Mouse (Mus musculus) bone marrow macrophage, adult 2 months (primary cell): Measurements from ENCODE around the gene Cyb561. TPM values are rescaled to one million over a fixed set of nuclear protein-coding genes. Genes with fewer than 3 reads are reported as not detected.
A peak's percentile ranks its signal among the peaks of the same experiment; 100 is the strongest.

Experiments
- H3K27ac ChIP-seq: 2 replicates; pipeline ENCODE4 v1.5.1; 2012; ENCODE audit warnings: low read depth, low read length; ENCODE audit not compliant: insufficient read depth
- H3K4me1 ChIP-seq: 2 replicates; pipeline ENCODE4 v1.6.1; 2012; ENCODE audit warnings: low read length; ENCODE audit not compliant: control insufficient read depth, insufficient read depth
- H3K4me3 ChIP-seq: 2 replicates; pipeline ENCODE4 v1.5.1; 2012; ENCODE audit warnings: mild to moderate bottlenecking, low read length, moderate library complexity; ENCODE audit not compliant: insufficient read depth
- CTCF ChIP-seq: IDR thresholded peaks from 2 replicates; pipeline ENCODE4 v1.5.1; 2012; ENCODE audit warnings: low read depth, mild to moderate bottlenecking, low read length, moderate library complexity
- POLR2A ChIP-seq: IDR thresholded peaks from 2 replicates; pipeline ENCODE4 v1.6.1; 2012; ENCODE audit warnings: mild to moderate bottlenecking, low read depth, low read length, borderline replicate concordance
- polyA plus RNA-seq: library from polyadenylated mRNA; stranded (reverse); fragments of >200 nt; gene quantifications from 2 replicates; pipeline ENCODE4 v1.2.4, GENCODE M21; 2012; ENCODE audit not compliant: missing spikeins, insufficient read depth, insufficient read length

Gene Cyb561
- polyA plus RNA-seq, 1 experiment: not detected

DNA sequence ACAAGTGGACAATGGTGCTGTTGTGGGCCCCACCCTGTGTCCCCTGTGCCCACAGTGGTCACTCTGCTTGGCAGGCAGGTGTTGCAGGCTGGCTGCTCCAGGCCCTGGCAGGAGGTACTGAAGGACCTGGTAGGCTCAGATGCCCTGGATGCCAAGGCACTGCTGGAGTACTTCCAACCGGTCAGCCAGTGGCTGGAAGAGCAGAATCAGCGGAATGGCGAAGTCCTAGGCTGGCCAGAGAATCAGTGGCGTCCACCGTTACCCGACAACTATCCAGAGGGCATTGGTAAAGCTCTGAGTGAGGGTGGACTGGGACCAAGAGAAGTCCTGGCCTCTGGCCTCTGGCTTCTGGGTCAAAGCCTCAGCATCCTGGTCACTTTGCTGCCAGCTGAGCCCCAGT, 21.5 kb upstream of the Cyb561 start:
- Histone ChIP-seq H3K4me1 (peaks cover 9% of the 10 kb centered on the region), H3K27ac (no peak overlapping the region), H3K4me3 (no peak overlapping the region)
- no peak for TF ChIP-seq CTCF

DNA sequence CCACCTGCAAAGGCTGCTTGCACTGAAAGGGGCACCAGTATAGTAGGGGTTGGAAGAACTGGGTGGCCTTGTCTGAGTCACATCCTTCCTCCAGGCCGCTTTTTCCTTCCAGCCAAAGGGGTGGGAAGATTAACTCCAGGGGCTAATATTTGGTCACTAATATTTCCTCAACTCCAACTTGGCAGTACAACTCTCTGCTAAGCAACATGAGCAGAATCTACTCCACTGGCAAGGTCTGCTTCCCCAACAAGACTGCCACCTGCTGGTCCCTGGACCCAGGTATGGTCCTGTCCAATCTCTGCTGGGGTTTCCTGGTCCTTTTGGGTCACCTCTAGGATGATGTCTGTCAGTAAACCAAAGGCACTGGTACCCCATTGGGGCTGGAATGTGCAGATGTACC, 16.4 kb upstream of the Cyb561 start:
- TF ChIP-seq POLR2A (no peak), CTCF (peak; percentile 30)
- Histone ChIP-seq H3K4me1 (no peaks in the 10 kb centered on the region), H3K4me3 (no peak overlapping the region), H3K27ac (no peak overlapping the region)

- Histone ChIP-seq H3K4me1 (no peaks in the 10 kb centered on the region), H3K27ac (no peak overlapping the region), H3K4me3 (no peak overlapping the region)
- no peak for TF ChIP-seq POLR2A
- no peak for TF ChIP-seq CTCF
Observed at GRCm38 (mm10) chr11:105968948-105969347, 15.8 kb upstream of the Cyb561 start.

DNA sequence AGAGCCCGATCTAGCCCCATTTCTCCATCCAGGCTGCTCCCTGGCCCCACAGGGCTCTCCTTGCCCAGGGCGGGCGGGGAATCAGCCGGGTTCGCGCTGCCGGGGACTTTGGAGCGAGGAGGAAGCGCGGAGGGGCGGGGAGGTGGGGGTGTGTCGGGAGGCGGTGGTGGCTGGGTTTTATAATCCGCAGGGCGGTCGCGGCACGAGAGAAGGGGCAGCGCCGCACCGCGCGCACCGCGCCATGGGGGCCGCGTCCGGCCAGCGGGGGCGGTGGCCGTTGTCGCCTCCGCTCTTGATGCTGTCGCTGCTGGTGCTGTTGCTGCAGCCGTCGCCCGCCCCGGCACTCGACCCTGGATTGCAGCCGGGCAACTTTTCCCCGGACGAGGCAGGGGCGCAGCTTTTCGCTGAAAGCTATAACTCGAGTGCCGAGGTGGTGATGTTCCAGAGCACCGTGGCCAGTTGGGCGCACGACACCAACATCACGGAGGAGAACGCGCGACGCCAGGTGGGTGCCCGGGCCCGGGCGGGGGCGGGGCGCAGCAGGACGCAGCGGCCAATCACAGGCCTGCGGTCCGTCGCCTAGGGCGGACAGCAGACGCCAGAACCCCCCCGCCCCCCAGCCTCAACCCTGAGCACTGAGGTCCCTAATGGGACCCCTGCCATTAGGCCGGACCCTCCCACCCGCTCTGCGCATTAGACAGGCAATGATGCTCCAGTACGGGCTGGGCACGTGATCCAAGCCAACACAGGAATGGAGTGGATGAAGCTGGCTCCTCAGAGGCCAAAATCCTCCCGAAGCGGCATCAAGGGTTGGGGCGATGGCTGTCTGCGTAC, 14.8 kb upstream of the Cyb561 start, which contains the start of gene Ace:
TSS of gene Ace (plus strand) at position 205 of the 834 bp plus-strand sequence.
- no peaks in the 10 kb centered on the region for H3K4me1 ChIP-seq
- H3K4me3 ChIP-seq: peak within 1 kb of the TSS; percentile 60
- TF ChIP-seq POLR2A (no peak), CTCF (no peak)
- no peak within 1 kb of the TSS for H3K27ac ChIP-seq

DNA sequence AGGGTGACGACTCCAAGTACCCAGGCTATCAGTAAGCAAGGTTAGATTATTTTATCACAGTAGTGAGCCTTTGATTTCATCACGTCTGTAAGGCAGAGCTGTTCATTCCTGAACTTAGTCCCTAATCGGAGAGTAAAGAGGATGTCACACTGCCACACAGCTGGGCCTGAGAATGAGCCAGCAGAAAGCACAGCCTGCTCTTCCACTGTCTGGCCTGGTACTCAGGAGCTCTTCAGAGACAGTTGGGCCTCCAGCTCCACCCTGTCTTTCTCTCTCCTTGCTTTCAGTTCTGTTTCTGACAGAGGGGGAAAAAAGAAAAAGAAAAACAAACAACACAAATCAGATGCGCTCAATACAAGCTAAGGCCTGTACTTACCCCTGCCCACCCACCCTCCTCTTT, 13.2 kb upstream of the Cyb561 start:
- TF ChIP-seq CTCF (no peak), POLR2A (no peak)
- no peaks in the 10 kb centered on the region for H3K4me1 ChIP-seq

DNA sequence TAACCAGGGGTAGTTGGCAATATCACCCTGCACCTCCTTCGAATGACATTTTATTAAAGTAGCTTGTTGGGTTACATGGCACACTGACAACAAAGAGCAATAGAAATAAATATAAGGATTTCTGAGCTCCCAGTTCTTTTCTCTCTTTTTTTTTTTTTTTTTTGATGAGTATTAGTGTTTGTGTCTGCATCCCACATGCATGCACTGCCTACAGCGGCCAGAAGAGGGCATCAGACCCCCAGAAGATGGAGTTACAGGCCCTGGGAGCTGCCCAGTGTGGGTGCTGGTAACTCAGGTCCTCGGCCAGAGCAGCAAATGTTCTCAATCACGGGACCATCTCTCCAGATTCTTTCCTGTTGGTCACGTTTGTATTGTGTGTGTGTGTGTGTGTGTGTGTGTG, 11.6 kb upstream of the Cyb561 start:
- Histone ChIP-seq H3K4me1 (no peaks in the 10 kb centered on the region), H3K27ac (no peak overlapping the region), H3K4me3 (no peak overlapping the region)
- TF ChIP-seq POLR2A (no peak), CTCF (no peak)

More for the DNA sequence above, 13.2 kb upstream of the Cyb561 start:
- Histone ChIP-seq H3K27ac (no peak overlapping the region), H3K4me3 (no peak overlapping the region)

- H3K4me1 ChIP-seq: peaks cover 5% of the 10 kb centered on the region
- TF ChIP-seq POLR2A (no peak), CTCF (no peak)
- H3K4me3 ChIP-seq: no peak overlapping the region
- no peak overlapping the region for H3K27ac ChIP-seq
Observed at GRCm38 (mm10) chr11:105959355-105959754, 6.2 kb upstream of the Cyb561 start.

DNA sequence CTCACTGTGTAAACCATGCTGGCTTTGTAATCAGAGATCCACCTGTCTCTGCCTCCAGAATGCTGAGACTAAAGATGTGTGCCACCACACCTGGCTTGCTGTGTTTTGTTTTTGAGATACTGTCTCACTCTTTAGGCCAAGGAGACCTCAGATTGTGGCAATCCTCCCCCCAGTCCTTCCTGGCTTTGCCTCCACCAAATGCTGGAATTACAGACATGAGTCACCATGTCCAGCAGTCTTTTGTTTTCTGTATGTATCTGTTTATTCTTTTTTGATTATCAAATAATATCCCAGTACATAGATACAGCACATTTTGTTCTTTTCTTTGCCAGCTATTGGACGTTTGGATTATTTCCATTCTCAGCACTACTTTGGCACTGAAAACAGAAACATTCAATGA, 5.4 kb upstream of the Cyb561 start:
- no peak overlapping the region for H3K4me3 ChIP-seq
- peaks cover 13% of the 10 kb centered on the region for H3K4me1 ChIP-seq
- TF ChIP-seq POLR2A (no peak), CTCF (no peak)
- H3K27ac ChIP-seq: no peak overlapping the region

DNA sequence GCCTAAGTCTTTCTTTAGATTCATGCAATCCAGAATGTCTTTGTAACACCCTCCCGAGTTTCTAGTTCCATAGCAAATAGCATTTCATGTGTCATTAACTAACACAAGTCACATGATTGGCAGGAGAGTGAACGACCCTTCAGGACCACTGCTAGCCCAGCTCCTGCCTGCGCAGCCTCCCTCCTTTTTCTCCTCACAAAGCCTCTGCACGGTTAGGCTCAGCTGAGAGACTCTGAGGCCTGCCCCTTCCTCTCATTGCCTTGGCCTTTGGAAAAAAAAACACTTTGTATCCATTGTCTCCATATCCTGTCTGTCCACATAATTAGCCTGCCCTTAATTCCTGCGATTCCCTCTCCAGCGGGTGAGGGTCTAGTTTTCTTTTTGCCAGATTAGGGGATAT, 4.4 kb upstream of the Cyb561 start:
- TF ChIP-seq CTCF (no peak), POLR2A (no peak)
- Histone ChIP-seq H3K4me3 (no peak overlapping the region), H3K4me1 (peaks cover 22% of the 10 kb centered on the region), H3K27ac (no peak overlapping the region)

- TF ChIP-seq CTCF (no peak), POLR2A (no peak)
- Histone ChIP-seq H3K4me3 (no peak overlapping the region), H3K4me1 (peaks cover 24% of the 10 kb centered on the region), H3K27ac (no peak overlapping the region)
Observed at GRCm38 (mm10) chr11:105955815-105956430, 2.8 kb upstream of the Cyb561 start.
